Mouse (Mus musculus) embryonic facial prominence, embryonic 14.5 days (tissue): Measurements from ENCODE around the gene Grk6. TPM values are rescaled to one million over a fixed set of nuclear protein-coding genes. Genes with fewer than 3 reads are reported as not detected.

ENCODE experiments used
- ATAC-seq: fragments of 200-750 bp; cut with Nextera tagmentation; 2 replicates; pipeline ENCODE4 v1.8.0; 2017; ENCODE audit warnings: low read depth, moderate number of reproducible peaks, moderate TSS enrichment
- DNase-seq: peaks from one replicate; pipeline ENCODE4 v3.0.0-alpha.2; 2015; ENCODE audit warnings: low spot score
- H3K27ac ChIP-seq: fragments of 300-500 bp; sonication (generic); replicated peaks from 2 replicates; pipeline ENCODE4 v1.5.1; 2014; ENCODE audit warnings: low read depth, mild to moderate bottlenecking, low read length, moderate library complexity
- H3K27me3 ChIP-seq: fragments of 300-500 bp; sonication (generic); replicated peaks from 2 replicates; pipeline ENCODE4 v1.6.1; 2014; ENCODE audit warnings: low read length; ENCODE audit not compliant: control insufficient read depth, insufficient read depth
- H3K36me3 ChIP-seq: fragments of 300-500 bp; sonication (generic); 2 replicates; pipeline ENCODE4 v1.6.1; 2014; ENCODE audit warnings: low read length, mixed read lengths; ENCODE audit not compliant: control insufficient read depth, insufficient read depth
- H3K4me1 ChIP-seq: fragments of 300-500 bp; sonication (generic); 2 replicates; pipeline ENCODE4 v1.6.1; 2014; ENCODE audit warnings: antibody characterized with exemption, low read length; ENCODE audit not compliant: control insufficient read depth, insufficient read depth
- H3K4me2 ChIP-seq: fragments of 300-500 bp; sonication (generic); 2 replicates; pipeline ENCODE4 v1.6.1; 2014; ENCODE audit warnings: low read depth, mild to moderate bottlenecking, low read length, moderate library complexity, mixed read lengths
- H3K4me3 ChIP-seq: fragments of 300-500 bp; sonication (generic); 2 replicates; pipeline ENCODE4 v1.5.1; 2014; ENCODE audit warnings: low read depth, mild to moderate bottlenecking, low read length
- H3K9ac ChIP-seq: fragments of 300-500 bp; sonication (generic); 2 replicates; pipeline ENCODE4 v1.6.1; 2014; ENCODE audit warnings: low read depth, mild to moderate bottlenecking, low read length, moderate library complexity, mixed read lengths
- H3K9me3 ChIP-seq: fragments of 300-500 bp; sonication (generic); 2 replicates; pipeline ENCODE4 v1.6.1; 2016; ENCODE audit warnings: low read length; ENCODE audit not compliant: control insufficient read depth
- WGBS: fragments of 180-500 bp; shearing (Covaris S2); extraction: QIAGEN DNeasy Blood & Tissue Kit; methylation state at CpG from one replicate; pipeline ENCODE4 v1.1.7; 2014; 5-methylcytosine and 5-hydroxymethylcytosine counted together
- polyA plus RNA-seq: library from polyadenylated mRNA; unstranded; fragments of >200 nt; fragmentation: Nextera tagmentation; extraction: Ambion mirVana; gene quantifications from 2 replicates; pipeline ENCODE4 v1.2.1, GENCODE M21; 2014

Gene Grk6
- polyA plus RNA-seq, 1 experiment from 2014 or later, result 44.0 TPM

- WGBS, result 90% methylated on average over 11 of the region's 11 CpGs
- Histone ChIP-seq H3K27me3 (no peaks in the 10 kb centered on the region), H3K36me3 (peaks cover 59% of the 10 kb centered on the region), H3K4me2 (no peak overlapping the region), H3K27ac (no peak overlapping the region), H3K9me3 (no peaks in the 10 kb centered on the region), H3K4me3 (no peak overlapping the region), H3K4me1 (peaks cover 9% of the 10 kb centered on the region), H3K9ac (no peak overlapping the region)
- DNase-seq (no peak), ATAC-seq (no peak)
These were observed 5.7 kb downstream of the Grk6 start for GRCm38 (mm10) chr13:55450511-55450980.

DNA sequence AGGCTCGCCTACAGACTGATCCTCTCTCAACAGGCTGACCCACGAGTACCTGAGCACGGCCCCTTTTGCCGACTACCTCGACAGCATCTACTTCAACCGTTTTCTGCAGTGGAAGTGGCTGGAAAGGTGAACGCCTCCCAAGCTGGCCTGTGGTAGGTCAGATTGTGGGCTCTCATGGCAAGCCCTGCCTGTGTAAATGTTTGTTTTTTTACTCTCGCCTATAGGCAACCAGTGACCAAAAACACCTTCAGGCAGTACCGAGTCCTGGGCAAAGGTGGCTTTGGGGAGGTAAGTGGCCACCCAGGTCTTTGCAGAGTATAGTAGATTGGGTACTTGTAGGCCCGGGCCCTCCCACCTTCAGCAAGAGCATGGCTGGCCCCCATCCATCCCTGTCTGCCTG is 6.4 kb downstream of the Grk6 start:
- H3K4me2 ChIP-seq, result no peak overlapping the region
- peaks cover 5% of the 10 kb centered on the region for H3K4me1 ChIP-seq
- peaks cover 66% of the 10 kb centered on the region for H3K36me3 ChIP-seq
- H3K27me3 ChIP-seq, result no peaks in the 10 kb centered on the region
- no peak overlapping the region for H3K4me3 ChIP-seq
- no peaks in the 10 kb centered on the region for H3K9me3 ChIP-seq
- no peak for ATAC-seq
- no peak overlapping the region for H3K27ac ChIP-seq
- H3K9ac ChIP-seq, result no peak overlapping the region
- DNase-seq, result no peak
- WGBS, result 85% methylated on average over 10 of the region's 10 CpGs

DNA sequence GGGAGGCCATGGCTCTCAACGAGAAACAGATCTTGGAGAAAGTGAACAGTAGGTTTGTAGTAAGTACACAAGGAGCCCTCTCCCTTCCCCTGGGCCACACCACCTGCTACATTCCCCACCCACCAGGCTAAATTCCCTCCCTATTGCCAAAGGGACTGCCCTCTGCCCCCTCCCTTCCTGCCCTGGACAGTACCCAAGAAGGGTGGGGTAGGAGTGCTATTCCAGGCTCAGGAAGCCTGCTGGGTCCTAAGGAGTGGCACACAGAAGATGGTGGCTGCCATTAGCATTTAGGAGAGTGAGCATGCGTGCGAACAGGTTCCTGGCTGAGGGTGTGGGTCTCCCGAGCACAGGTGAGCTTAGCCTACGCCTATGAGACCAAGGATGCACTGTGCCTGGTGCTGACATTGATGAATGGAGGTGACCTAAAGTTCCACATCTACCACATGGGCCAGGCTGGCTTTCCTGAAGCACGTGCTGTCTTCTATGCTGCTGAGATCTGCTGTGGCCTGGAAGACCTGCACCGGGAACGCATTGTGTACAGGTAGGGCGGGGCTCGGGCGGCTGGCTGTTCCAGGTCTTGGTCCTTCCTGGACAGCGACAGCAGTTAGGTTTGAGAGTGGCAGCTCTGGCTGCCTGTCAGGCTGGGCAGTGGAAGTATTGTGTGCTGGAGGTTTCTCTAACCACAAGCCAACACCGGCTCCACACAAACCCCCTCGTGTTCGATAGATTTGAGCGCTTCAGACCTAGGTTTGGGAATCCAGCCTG is 7.1 kb downstream of the Grk6 start:
- peaks cover 72% of the 10 kb centered on the region for H3K36me3 ChIP-seq
- no peaks in the 10 kb centered on the region for H3K27me3 ChIP-seq
- DNase-seq (no peak), ATAC-seq (no peak)
- H3K4me1 ChIP-seq, result no peaks in the 10 kb centered on the region
- H3K4me3 ChIP-seq, result no peak overlapping the region
- no peak overlapping the region for H3K4me2 ChIP-seq
- no peak overlapping the region for H3K27ac ChIP-seq
- no peaks in the 10 kb centered on the region for H3K9me3 ChIP-seq
- 91% methylated on average over 16 of the region's 16 CpGs for WGBS
- H3K9ac ChIP-seq, result no peak overlapping the region

GRCm38 (mm10) chr13:55462965-55463364 is 18.1 kb downstream of the Grk6 start:
- Histone ChIP-seq H3K36me3 (peaks cover 40% of the 10 kb centered on the region), H3K4me1 (peaks cover 12% of the 10 kb centered on the region), H3K4me2 (no peak overlapping the region), H3K4me3 (no peak overlapping the region), H3K9ac (no peak overlapping the region), H3K27me3 (no peaks in the 10 kb centered on the region), H3K9me3 (no peaks in the 10 kb centered on the region), H3K27ac (no peak overlapping the region)
- no peak for ATAC-seq
- 50% methylated on average over 2 of the region's 2 CpGs for WGBS
- no peak for DNase-seq

DNA sequence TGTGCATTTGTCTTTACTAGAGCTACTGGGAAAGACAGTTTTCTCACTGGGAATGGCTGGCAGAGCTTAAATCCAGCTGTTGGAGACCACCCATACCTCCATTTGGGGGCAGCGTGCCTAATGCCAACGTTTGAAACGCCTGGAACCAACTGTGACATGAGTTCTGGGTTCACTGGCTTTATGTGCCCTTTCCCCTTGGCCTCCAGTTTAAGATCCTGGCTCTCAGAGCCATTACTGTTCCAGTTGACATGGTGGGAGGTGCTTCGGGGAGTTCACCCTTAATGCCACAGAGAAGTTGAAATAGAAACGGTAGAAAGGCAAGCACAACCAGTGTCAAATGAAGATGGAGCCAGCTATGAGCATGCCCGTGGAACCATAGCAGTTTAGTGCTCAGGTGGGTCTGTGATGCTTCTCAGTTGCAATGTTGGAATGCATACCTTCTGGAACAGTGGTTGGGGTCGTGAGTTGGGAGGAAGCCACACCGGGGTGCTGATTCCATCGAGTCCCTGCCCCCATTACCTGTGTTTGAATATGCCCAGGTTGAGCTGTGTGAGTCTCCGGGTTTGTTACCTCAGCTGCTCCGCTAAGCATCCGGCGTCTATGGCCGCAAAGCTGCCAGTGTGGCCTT is 18.6 kb downstream of the Grk6 start:
- ATAC-seq (no peak; the same call in 1 of the 2 replicates), DNase-seq (no peak)
- peaks cover 12% of the 10 kb centered on the region for H3K4me1 ChIP-seq
- peak overlapping the region; percentile 84 for H3K4me2 ChIP-seq
- peak overlapping the region; percentile 83 for H3K4me3 ChIP-seq
- peaks cover 35% of the 10 kb centered on the region for H3K36me3 ChIP-seq
- H3K9me3 ChIP-seq, result no peaks in the 10 kb centered on the region
- no peaks in the 10 kb centered on the region for H3K27me3 ChIP-seq
- peak overlapping the region; percentile 82 for H3K9ac ChIP-seq
- no peak overlapping the region; the same call in 1 of the 2 replicates for H3K27ac ChIP-seq
- WGBS, result 13% methylated on average over 14 of the region's 14 CpGs

GRCm38 (mm10) chr13:55464027-55464884 is 19.4 kb downstream of the Grk6 start, which contains the start of gene Prr7:
Gene Prr7, plus strand, starts transcription at chr13:55464267.
- Histone ChIP-seq H3K4me1 (peaks cover 12% of the 10 kb centered on the region), H3K27ac (peak within 1 kb of the TSS; percentile 82), H3K9me3 (no peaks in the 10 kb centered on the region), H3K9ac (peak within 1 kb of the TSS; percentile 82), H3K4me2 (peak within 1 kb of the TSS; percentile 84), H3K4me3 (peak within 1 kb of the TSS; percentile 83), H3K36me3 (peaks cover 27% of the 10 kb centered on the region), H3K27me3 (no peaks in the 10 kb centered on the region)
- ATAC-seq (peak; percentile 74), DNase-seq (peak; percentile 79)
- WGBS, result under 1% methylated on average over 32 of the region's 84 CpGs

- H3K36me3 ChIP-seq, result peaks cover 18% of the 10 kb centered on the region
- peak overlapping the region; percentile 82 for H3K27ac ChIP-seq
- no peak for DNase-seq
- 7% methylated on average over 1 of the region's 3 CpGs for WGBS
- peak overlapping the region; percentile 83 for H3K4me3 ChIP-seq
- ATAC-seq, result peak; percentile 8; the same call in 1 of the 2 replicates
- H3K9me3 ChIP-seq, result no peaks in the 10 kb centered on the region
- peak overlapping the region; percentile 82 for H3K9ac ChIP-seq
- H3K4me2 ChIP-seq, result peak overlapping the region; percentile 84
- no peaks in the 10 kb centered on the region for H3K27me3 ChIP-seq
- peaks cover 12% of the 10 kb centered on the region for H3K4me1 ChIP-seq
These were observed 20.3 kb downstream of the Grk6 start for GRCm38 (mm10) chr13:55465184-55465583.

DNA sequence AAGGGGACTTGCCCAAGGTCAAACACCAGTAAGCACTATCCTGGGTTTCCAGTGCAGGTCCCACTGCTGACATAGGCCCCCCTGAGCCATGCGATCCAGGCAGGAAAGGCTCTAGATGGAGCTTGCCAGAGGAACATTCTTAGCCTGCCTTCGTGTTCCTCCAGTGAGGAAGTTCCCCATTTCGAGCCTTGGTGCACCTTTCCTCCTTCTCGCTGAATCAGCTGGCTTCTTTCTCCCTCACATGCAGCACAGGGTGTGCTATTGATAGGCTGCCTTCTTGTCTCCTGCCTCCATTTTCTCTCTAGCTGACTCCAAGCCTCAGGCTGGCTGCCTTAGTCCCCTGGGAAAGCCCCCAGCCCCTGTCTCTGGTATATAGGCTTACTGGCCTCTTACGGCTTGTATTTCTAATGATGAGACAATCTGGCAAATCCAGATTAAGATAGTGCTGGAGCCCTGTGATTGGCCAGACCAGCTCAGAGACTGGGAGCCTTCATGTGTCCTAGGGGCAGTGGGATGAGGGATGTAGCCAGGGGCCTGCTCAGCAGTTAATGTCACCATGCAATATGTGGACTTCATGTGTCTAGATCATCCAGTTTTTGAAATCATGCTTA is 21.1 kb downstream of the Grk6 start:
- no peak for DNase-seq
- peak overlapping the region; percentile 84; the same call in 1 of the 2 replicates for H3K4me2 ChIP-seq
- no peaks in the 10 kb centered on the region for H3K9me3 ChIP-seq
- no peak for ATAC-seq
- peaks cover 17% of the 10 kb centered on the region for H3K4me1 ChIP-seq
- H3K27me3 ChIP-seq, result no peaks in the 10 kb centered on the region
- H3K4me3 ChIP-seq, result 0 out of 2 replicates have a peak overlapping the region, but pooled peaks have one; percentile 83
- H3K27ac ChIP-seq, result no peak overlapping the region
- 72% methylated on average over 5 of the region's 5 CpGs for whole genome bisulfite sequencing
- peaks cover 10% of the 10 kb centered on the region for H3K36me3 ChIP-seq
- peak overlapping the region; percentile 82; the same call in 1 of the 2 replicates for H3K9ac ChIP-seq
